Mouse (Mus musculus): Measurements from ENCODE around the gene Spn. TPM values are rescaled to one million over a fixed set of nuclear protein-coding genes. Genes with fewer than 3 reads are reported as not detected.
"Not testable (repeated sequence)": the region's sequence is repeated elsewhere in the genome, so short reads cannot be mapped to it uniquely, and the experiment has no call there.

Gene Spn
- total RNA-seq (2021), result under 1 TPM; 0.07 to 0.26 TPM
- long read RNA-seq, experiment 1, result 0 reads
- long read RNA-seq, experiment 2, result 0 reads

DNA sequence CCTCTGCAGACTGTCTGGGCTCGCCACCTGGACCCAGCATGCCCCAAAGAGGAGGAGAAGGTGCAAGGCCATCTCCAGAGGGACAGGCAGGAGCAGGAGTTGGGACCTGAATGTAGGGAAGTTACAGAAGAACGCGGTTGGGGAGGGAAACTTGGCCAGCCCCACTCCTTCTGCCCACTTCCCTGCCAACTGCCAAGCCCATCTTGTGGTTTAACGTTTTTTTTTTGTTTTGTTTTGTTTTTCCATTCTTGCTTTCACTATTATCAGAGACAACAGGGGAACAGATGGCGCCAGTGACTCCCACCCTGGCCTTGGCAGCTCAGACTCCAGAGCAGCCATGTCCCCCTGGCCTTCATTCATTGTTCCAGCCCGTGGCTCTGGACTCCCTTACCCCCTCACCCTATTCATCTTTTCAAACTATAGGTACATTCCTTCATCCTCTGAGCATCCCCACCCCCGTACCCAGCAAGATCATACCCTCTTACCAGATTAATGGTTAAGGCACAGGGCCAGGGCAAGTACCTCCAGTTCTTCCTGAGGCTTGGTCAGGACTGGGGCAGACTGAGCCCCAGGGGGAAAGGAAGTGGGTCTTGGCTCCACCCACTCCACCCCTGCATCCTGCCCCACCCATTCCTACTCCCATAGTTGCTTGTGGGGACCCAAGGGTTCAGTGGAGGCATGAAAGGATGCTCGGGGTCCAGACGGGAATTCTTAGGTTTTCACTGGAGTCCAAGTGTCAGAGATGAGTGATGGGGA is at the start of gene Spn:
Spn (minus strand) TSS at position 562 of the 756 bp plus-strand sequence.
- intact Hi-C loops (cut with DNase I), result loop anchor here (5.0 kb wide), 1 partner anchor 45 kb away; no protein-coding TSS in a partner anchor
- no peak for DNase-seq

DNA sequence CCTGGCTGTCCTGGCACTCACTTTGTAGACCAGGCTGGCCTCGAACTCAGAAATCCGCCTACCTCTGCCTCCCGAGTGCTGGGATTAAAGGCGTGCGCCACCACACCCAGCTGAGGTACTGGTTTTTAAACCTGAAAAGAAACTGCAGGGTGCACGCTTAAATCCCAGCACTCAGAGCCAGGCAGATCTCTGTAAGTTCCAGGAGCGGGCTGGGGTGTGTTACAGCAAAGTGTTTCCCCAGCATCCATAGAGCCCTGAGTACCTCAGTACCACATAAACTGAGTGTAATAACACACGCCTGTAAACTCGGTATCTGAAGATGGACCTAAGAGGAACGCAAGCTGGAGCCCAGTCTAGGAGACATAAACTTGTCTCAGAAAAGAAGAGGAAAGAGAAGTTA is 49.7 kb upstream of the Spn start:
- DNase-seq, result no peak
- intact Hi-C loops (cut with DNase I), result no loop called here

DNA sequence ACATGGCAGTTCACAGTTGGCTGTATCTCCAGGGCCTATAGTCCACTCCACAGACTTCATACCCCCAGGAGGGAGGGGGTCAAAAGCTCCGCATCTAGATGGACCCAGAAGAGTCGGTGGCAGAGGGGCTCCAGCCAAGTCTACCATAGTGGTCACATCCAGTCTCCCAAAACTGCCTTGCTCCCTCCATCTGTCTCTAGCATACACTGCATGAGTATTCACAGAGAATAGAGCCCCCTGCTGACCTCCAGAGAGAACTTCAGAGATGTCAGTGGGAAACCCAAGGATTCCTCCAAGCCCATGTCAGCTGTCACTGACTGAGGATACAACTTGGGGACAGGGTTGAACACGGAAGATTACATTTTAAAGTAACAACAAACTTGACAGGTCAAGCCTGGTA is 48.0 kb upstream of the Spn start:
- intact Hi-C loops (cut with DNase I), result no loop called here
- no peak for DNase-seq

DNA sequence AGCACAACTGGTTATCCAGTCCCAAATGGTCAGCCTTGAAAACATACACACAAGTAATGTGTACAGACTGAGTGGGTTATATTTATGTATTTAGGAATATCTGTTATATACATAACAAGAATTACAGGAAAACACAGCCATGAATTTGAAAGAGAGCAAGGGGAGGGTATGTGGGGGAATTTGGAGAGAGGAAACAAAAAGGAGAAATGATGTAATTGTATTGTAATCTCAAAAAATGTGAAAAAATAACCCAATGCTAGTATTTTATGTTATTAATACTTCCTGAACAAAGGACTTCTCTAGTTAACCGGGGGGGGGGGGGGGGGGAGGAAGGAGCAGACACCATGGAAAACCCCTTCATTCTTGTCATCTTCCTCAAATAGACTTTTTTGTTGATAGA is 47.1 kb upstream of the Spn start:
- intact Hi-C loops (cut with DNase I), result loop anchor here (5.0 kb wide), 1 partner anchor 47 kb away; the partner anchor contains the start of gene Spn
- DNase-seq, result no peak

DNA sequence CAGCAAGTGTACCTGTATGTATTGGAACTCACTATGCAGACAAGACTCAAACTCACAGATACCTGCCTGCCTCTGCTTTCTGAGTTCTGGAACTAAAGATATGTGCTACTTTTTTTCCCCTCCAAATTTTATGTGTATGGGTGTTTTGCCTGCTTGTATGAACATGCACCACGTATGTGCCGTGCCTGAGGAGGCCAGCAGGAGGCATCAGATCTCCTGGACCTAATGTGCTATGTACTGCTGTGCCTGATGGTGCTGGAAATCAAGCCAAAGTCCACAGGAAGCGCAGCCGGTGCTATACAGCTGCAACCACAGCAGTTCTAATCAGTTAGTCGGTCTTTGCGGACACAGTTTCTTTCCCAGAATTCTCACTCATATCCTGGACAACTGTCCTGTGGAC is 46.2 kb upstream of the Spn start:
- intact Hi-C loops (cut with DNase I), result loop anchor here (5.0 kb wide), 1 partner anchor 47 kb away; the partner anchor contains the start of gene Spn
- no peak for DNase-seq

DNA sequence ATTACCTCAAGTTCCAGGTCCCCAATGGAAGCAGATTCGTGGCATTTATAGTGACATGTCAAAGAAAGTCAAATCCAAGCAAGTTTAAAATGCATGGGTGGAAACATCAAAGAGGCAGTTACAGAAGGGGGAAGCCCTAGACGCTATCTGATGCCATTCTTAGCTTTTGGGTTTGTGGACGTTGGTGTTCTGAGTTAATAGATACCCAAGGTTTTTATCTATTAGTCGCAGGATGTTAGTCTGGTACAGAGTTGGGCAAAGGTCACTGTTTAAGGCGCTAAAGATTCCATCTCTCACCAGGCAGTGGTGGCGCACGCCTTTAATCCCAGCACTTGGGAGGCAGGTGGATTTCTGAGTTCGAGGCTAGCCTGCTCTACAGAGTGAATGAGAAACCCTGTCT is 45.7 kb upstream of the Spn start:
- intact Hi-C loops (cut with DNase I), result loop anchor here (5.0 kb wide), 1 partner anchor 46 kb away; the partner anchor contains the start of gene Spn
- no peak for DNase-seq

DNA sequence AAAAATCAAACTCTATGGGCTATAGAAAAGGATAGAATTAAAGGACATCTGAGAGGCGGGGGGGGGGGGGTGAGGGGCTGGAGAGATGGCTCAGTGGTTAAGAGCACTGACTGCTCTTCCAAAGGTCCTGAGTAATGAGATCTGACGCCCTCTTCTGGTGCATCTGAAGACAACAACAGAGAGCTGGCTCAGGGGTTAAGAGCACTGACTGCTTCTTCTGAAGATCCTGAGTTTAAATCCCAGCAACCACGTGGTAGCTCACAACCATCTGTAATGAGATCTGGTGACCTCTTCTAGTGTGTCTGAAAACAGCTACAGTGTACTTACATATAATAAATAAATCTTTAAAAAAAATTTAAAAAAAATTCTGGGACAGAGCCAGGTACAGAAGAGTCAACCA is 44.1 kb upstream of the Spn start:
- DNase-seq, result not testable (repeated sequence)
- intact Hi-C loops (cut with DNase I), result loop anchor here (5.0 kb wide), 1 partner anchor 44 kb away; the partner anchor contains the start of gene Spn

DNA sequence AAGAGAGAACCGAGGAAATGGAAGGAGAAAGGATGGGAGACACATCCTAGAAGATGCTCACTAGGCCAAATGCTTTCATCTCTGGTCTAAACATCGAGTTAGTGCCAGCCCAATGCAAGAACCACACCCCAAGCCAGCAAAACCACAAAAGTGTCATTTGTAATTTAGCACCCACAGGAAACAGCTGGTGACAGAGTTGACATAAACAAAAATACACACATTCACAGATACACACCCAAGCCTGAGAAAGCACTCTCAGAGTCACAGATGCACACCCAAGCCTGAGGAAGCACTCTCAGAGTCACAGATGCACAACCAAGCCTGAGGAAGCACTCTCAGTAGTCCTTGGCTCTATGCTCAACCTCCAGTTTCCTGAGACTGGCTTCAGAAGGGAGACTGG is 43.2 kb upstream of the Spn start:
- intact Hi-C loops (cut with DNase I), result loop anchor here (5.0 kb wide), 1 partner anchor 43 kb away; the partner anchor contains the start of gene Spn
- no peak for DNase-seq

DNA sequence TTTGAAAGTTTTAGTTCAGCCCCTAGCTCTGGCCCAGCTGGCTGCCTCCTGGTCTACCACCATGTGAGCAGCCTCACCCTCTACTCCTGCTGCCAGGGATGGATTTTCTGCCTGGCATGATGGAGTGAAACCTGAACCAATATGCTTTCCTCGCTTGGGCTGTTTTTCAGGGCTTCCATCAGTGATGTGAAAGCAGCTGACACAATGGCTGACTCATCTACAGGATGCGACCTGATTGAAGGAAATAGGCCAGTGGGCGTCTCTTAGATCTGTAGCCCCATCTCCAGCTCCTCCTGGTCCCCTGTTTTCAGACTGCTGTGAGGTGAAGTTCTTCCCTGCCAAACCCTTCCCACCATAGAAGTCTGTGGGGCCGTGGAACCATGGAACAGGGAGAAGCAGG is 39.3 kb upstream of the Spn start:
- DNase-seq, result no peak
- intact Hi-C loops (cut with DNase I), result no loop called here

DNA sequence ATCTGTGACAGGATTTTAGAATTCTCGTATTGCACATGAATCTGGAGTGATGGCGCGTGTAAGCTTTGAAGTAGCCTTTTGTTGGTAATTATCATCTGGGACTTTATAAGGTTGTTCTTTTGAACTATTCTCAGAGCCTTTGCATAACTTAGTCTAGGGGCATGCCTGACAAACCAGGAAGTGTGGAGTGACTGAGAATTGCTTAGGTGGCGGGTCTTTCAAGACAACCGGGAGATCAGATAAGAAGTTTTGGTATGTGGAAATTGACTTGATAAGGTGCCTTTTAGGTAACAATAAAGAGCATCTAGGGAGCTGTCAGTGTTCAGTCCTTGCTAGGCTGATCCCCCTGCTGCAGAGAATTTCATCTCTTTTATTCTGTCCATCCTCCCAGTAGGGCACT is 28.9 kb upstream of the Spn start:
- intact Hi-C loops (cut with DNase I), result no loop called here
- no peak for DNase-seq

DNA sequence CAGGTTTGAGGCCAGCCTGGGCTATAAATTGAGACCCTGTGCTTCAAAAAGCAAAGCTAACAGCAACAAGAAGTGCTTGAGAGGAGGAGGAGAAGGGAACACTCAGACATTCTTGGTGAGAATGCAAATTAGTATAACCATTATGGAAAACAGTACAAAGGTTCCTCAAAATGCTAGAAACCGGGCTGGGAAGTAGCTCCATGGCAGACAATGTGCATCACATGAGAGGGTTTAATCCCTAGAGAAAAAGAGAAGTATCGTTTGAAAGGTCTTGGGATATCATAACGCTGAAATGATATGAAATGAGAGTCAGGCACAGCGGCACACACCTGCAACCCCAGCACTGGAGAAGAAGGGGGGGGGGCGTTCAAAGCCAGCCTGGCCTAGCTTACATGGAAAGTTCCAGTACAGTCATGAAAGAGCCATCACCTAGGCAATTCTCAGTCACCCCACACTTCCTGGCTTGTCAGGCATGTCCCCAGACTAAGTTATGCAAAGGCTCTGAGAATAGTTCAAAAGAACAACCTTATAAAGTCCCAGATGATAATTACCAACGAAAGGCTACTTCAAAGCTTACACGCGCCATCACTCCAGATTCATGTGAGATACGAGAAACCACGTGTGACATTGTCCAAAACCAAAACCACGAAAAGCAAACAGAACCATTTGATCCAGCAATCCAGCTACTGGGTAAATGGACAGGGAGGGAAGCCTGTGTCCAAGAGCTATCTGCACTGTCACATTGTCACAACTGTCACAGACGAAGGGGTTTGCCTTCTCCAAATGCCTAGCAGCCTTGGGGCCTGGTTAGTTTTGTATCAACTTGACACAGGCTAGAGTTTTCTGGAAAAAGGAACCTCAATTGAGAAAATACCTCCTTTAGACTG is 28.2 kb upstream of the Spn start:
- intact Hi-C loops (cut with DNase I), result no loop called here
- DNase-seq, result no peak

DNA sequence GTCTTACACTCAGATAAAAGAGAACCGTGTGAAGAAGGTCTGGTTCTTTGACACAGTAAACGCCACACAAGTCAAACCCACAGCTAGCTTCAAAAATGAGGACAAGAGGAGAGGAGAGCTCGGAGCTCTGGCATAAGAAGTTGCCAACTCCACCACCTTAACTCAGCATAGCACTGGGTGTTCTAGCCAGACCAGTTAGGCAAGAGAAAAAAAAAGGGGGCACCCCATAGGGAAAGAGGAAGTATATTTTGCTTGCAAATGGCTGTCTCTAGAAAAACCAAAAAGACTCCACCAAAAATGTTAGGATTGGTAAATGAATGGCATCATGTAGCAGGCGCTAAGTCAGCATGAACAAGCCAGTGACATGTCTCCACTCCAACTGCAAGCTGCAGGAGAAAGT is 26.4 kb upstream of the Spn start:
- no peak for DNase-seq
- intact Hi-C loops (cut with DNase I), result no loop called here

DNA sequence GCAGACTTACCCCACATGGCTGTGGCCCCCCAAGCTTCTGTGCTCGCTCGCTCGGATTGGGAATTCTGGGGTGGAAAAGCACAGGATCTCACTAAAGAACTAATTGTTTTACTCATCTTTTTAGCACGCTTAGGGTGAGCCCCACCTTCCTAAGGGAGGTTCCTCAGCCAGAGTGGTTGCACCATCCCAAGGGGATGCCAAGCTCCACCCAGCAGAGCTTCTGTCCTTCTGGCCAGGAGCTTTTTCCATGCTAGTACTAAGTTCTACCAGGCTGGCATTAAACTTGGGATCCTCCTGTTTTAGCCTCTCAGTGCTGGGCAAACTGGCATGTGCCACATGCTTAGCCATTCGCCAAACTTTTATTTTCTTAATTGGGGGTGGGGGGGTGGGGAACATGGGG is 24.9 kb upstream of the Spn start:
- intact Hi-C loops (cut with DNase I), result no loop called here
- no peak for DNase-seq

DNA sequence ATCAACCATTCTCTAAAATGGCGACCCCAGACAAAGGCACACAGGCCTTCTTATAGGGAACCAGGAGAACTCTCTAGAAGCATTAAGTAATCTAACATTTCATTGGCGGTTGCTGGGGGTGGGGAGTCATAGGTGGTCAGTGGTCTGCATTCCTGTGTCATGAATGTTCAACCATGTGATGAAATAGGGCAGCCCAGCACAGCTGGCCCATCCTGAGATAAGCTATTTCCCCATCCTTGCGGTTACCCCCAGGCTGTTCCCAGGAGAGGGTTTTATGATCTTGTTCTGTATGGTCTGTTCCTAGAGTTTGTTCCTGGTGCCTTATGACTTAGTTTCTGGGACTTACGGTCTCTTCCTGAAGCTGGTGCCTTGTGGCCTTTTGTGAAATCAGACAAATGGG is 19.9 kb upstream of the Spn start:
- no peak for DNase-seq
- intact Hi-C loops (cut with DNase I), result no loop called here

DNA sequence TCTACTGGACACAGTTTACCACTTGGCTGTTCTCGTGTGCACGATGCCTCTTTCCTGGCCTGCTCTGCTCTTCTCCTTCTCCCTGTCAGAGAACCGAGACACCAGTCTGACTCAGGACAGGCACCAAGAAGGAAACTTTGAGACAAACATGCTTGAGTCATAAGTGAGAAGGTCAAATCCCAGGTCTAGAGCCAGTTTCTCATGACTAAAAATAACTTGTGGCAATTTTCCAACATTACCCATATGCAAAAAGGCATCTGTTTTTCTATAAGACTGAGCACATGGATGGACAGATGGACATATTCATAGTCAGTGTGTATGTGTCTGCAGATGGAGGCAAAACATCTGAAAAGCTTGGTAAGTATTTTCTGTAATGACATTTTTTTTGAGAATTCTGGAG is 15.9 kb upstream of the Spn start:
- intact Hi-C loops (cut with DNase I), result no loop called here
- no peak for DNase-seq

DNA sequence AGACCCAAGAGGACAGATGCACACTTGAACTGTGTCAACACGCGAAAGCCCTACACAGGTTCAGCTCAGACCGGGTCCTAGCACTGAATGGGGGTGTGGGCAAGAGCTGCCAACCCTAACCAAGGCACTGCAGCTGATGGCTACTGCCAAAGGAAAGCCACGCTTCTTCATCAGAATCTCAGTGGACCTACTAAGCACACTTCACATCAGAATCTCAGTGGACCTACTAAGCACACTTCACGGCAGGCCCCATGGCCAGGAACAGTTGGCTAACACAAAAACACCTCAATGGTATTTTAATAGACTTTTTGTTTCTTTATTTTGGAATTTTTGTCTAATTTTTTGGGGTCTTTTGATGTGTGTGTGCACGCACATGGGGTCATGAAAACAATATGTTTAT is 14.8 kb upstream of the Spn start:
- no peak for DNase-seq
- intact Hi-C loops (cut with DNase I), result no loop called here

DNA sequence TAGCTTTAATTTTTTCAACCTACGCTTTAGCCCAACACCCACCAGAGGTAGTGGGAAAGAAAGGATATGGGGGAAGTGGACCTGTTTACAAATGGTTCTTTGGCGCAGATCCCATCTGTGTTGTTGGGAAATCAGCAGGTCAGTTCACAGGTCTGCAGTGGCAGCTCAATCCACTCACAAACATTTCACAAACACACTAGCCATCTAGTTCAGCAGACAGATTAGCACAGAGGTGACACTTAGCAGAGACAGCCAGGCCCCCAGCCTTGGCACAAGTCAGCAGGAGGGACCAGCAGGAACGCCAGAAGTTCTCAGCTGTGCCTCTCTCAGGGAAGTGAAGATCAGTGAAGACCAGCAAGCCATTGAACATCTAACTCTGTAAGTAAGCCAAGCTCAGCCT is 10.3 kb upstream of the Spn start:
- DNase-seq, result no peak
- intact Hi-C loops (cut with DNase I), result no loop called here

DNA sequence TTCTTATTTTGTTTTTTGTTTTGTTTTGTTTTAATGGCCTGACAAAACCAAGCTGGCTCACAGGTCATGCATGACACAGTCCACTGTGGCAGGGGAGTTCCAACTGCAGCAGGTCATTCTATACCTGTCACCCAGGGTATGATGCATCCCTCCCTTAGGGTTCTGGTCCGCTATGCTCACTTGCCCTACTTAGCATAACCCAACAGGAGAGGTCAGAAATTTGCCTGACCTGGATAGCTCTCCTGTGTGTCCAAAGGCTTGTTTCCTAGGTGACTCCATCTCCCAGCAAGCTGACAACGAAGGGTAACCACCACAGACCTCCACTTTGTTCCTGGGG is 8.6 kb upstream of the Spn start:
- DNase-seq, result no peak

DNA sequence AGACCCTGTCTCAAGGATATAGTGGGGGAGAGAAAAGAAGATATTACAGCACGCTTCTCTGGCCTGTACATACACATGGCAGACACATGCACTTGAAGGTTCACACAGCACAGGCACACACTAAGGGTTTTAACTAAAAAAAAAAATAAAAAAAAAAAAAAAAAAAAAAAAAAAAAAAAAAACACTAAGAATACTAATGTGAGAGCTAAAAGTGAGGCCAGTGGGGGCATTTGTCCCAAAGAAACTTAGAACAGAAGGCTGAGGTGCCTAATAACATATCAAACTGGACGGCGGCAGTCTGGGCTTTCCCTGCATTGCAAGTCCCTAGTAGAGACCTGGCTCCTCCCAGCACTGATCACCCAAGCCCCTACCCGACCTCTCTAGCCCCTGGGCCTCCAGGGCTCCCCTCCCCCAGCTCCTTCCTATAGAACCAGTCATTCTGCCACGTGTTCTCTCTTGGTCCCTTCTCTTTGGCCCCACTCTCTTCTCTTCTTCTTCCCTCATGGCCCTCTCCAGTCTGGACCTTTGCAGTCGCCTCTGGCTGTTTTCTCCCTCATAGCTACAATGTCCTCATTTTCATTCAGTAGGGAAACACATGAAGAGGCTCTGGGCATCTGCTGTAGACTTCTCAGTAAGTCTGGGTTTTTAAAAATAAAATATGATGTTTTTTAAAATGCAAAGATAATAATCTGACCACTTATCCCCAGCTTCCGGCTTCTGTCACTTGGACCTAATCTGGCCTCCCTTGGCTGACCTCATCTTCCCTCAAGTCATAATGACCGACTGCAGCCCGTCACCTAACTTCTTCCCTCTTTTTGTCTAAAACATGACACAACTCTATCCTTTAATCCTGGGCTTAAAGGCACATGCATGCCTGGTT is 8.0 kb upstream of the Spn start:
- intact Hi-C loops (cut with DNase I), result no loop called here
- no peak for DNase-seq

More for the DNA sequence above, 8.6 kb upstream of the Spn start:
- intact Hi-C loops (cut with DNase I), result no loop called here

DNA sequence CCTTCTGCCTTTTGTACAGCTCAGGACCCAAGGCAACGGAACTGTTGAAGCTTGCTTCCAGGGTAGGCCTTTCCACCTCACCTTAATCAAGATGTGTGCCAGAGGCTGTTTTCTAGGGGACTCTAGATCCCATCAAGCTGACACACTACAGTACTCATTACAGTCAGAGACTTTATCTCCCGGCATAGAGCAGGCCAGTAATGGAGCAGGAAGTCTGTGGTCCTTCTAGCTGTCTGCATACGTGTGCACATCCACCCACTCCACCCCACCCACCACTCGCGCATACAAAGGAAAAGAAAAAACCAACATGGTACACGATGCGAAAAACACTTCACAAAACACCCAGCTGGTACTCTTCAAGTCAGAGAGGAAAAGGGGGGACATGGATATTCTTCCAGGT is 6.8 kb upstream of the Spn start:
- intact Hi-C loops (cut with DNase I), result no loop called here
- no peak for DNase-seq

DNA sequence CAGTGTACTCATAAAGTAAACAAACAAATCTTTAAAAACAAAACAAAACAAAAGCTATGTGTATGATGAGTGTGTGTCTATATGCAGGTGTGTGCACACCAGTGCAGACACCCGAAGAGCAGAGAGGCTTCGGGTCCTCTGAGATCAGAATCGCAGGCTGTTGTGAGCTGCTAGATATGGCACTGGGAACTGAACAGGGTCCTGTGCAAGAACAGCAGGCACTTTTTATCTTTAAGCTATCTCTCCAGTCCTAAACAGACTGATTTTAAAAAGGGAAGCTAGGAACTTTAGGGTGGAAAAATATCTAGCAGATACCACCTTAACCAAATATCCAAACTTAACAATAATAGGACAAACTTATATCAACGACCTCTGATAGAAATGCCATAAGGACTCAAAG is 5.0 kb upstream of the Spn start:
- intact Hi-C loops (cut with DNase I), result no loop called here
- no peak for DNase-seq

Measured in gastrocnemius, postnatal 36 days (tissue).